ENCODE assay signal across 19 mouse cellular contexts in the genomic region with DNA sequence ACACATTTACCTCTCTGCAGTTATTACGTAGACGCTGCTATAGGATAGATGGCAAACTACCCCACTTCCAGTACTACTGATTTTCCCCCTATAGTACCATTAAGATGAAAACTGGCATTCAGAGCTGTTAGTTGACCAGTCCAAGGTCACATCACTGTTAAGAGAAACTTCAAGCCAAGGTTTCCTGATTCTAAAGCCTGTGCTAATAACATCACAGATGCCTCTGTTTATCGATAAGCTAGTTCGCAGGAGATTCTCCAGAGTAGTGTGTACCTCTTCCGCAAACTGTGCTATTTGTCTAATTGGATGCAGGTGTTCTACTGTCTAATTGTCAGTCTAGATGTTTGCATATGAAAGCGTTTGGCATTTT.
DNase-seq lines count a peak whose midpoint lies in the region; ATAC-seq lines count a peak whose summit lies in the region.
"Had no signal": no experiment of that assay in that cellular context is flagged by ENCODE, and none has a peak within 500 bp of the region (broad histone marks: within the 10 kb centered on the region; RNA-seq: fewer than 3 reads in every experiment).

No protein-coding gene starts in this region.

- no peak overlapping the region for H3K9ac ChIP-seq in forebrain, embryonic 13.5 days
- peak overlapping the region; percentile 57 for H3K9ac ChIP-seq in hindbrain, embryonic 14.5 days
- H3K9ac ChIP-seq in midbrain, embryonic 15.5 days = peak overlapping the region; percentile 38; the same call in 1 of the 2 replicates

- H3K27ac ChIP-seq in embryonic facial prominence, embryonic 10.5 days (replicated peaks) = peak overlapping the region; percentile 81; the same call in 1 of the 2 replicates
- peak overlapping the region; percentile 93 for H3K27ac ChIP-seq in forebrain, embryonic 13.5 days
- H3K27ac ChIP-seq in hindbrain, embryonic 14.5 days = peak overlapping the region; percentile 99
- H3K27ac ChIP-seq in midbrain, embryonic 15.5 days = peak overlapping the region; percentile 94
- H3K27ac ChIP-seq: heart, embryonic 10.5 days had no signal

- no peak overlapping the region for H3K4me3 ChIP-seq in embryonic facial prominence, embryonic 10.5 days
- H3K4me3 ChIP-seq in forebrain, embryonic 13.5 days = no peak overlapping the region
- H3K4me3 ChIP-seq in hindbrain, embryonic 14.5 days (replicated peaks; ENCODE audit: low read length) = no peak overlapping the region
- no peak overlapping the region for H3K4me3 ChIP-seq in midbrain, embryonic 15.5 days
- H3K4me3 ChIP-seq: erythroblast, embryonic 14.5 days; heart, embryonic 10.5 days had no signal

- ATAC-seq in forebrain, embryonic 13.5 days = peak; percentile 14
- no peak for ATAC-seq in hindbrain, embryonic 14.5 days (ENCODE audit: low FRiP score)
- 0 out of 2 replicates have a peak, but pooled peaks have one; percentile 21 for ATAC-seq in midbrain, embryonic 15.5 days (replicated peaks)
- no peak for ATAC-seq in erythroid progenitor cell, adult 5-6 weeks (replicated peaks; ENCODE audit: low FRiP score, poor library complexity, severe bottlenecking)
- ATAC-seq: intestine, embryonic 16.5 days had no signal

- H3K9me3 ChIP-seq in embryonic facial prominence, embryonic 10.5 days = no peaks in the 10 kb centered on the region
- H3K9me3 ChIP-seq in forebrain, embryonic 13.5 days (replicated peaks) = no peaks in the 10 kb centered on the region
- no peaks in the 10 kb centered on the region for H3K9me3 ChIP-seq in hindbrain, embryonic 14.5 days (ENCODE audit: control insufficient read depth, low read length)
- no peaks in the 10 kb centered on the region for H3K9me3 ChIP-seq in midbrain, embryonic 15.5 days
- H3K9me3 ChIP-seq: heart, embryonic 10.5 days had no signal

- H3K36me3 ChIP-seq in embryonic facial prominence, embryonic 10.5 days (replicated peaks) = no peaks in the 10 kb centered on the region
- no peaks in the 10 kb centered on the region for H3K36me3 ChIP-seq in forebrain, embryonic 13.5 days (ENCODE audit: poor library complexity, severe bottlenecking)
- no peaks in the 10 kb centered on the region for H3K36me3 ChIP-seq in hindbrain, embryonic 14.5 days (replicated peaks; ENCODE audit: control insufficient read depth, insufficient read depth)
- no peaks in the 10 kb centered on the region for H3K36me3 ChIP-seq in midbrain, embryonic 15.5 days (replicated peaks)
- H3K36me3 ChIP-seq: G1E; heart, embryonic 10.5 days had no signal

- H3K4me2 ChIP-seq in forebrain, embryonic 13.5 days = 0 out of 2 replicates have a peak overlapping the region, but pooled peaks have one; percentile 33
- peak overlapping the region; percentile 41 for H3K4me2 ChIP-seq in hindbrain, embryonic 14.5 days (replicated peaks)
- H3K4me2 ChIP-seq in midbrain, embryonic 15.5 days = peak overlapping the region; percentile 41

- H3K27me3 ChIP-seq in embryonic facial prominence, embryonic 10.5 days (replicated peaks; ENCODE audit: low read depth, poor library complexity, severe bottlenecking) = no peaks in the 10 kb centered on the region
- no peaks in the 10 kb centered on the region for H3K27me3 ChIP-seq in forebrain, embryonic 13.5 days
- H3K27me3 ChIP-seq in hindbrain, embryonic 14.5 days (ENCODE audit: control insufficient read depth, insufficient read depth, low read length) = no peaks in the 10 kb centered on the region
- no peaks in the 10 kb centered on the region for H3K27me3 ChIP-seq in midbrain, embryonic 15.5 days (replicated peaks)

- peaks cover 7% of the 10 kb centered on the region for H3K4me1 ChIP-seq in embryonic facial prominence, embryonic 10.5 days
- H3K4me1 ChIP-seq in forebrain, embryonic 13.5 days = peaks cover 20% of the 10 kb centered on the region
- H3K4me1 ChIP-seq in hindbrain, embryonic 14.5 days (replicated peaks; ENCODE audit: control insufficient read depth, insufficient read depth, low read length) = peaks cover 19% of the 10 kb centered on the region; the same call in 1 of the 2 replicates
- H3K4me1 ChIP-seq in midbrain, embryonic 15.5 days = peaks cover 30% of the 10 kb centered on the region
- H3K4me1 ChIP-seq: heart, embryonic 10.5 days had no signal

- no peak for DNase-seq in embryonic facial prominence, embryonic 10.5 days (ENCODE audit: low spot score)
- DNase-seq in hindbrain, embryonic 14.5 days (ENCODE audit: low spot score) = peak; percentile 26
- DNase-seq in adrenal gland, adult 8-10 months = no peak
- DNase-seq in urinary bladder, postnatal 36 days (ENCODE audit: low spot score in 2 of 2) = no peak
- DNase-seq in cerebellum, adult 18-20 months = no peak
- DNase-seq: cerebellum, adult 9-10 months; gastrocnemius, postnatal 10 days; kidney, postnatal 14 days; layer of hippocampus, adult 9-11 months; liver; lung, adult 18-20 months; thymus, postnatal 14 days had no signal

- WGBS in embryonic facial prominence, embryonic 10.5 days = 73% methylated on average over 6 of the region's 6 CpGs
- 71% methylated on average over 6 of the region's 6 CpGs for WGBS in forebrain, embryonic 13.5 days
- WGBS in hindbrain, embryonic 14.5 days = 65% methylated on average over 6 of the region's 6 CpGs
- 61% methylated on average over 6 of the region's 6 CpGs for whole genome bisulfite sequencing in midbrain, embryonic 15.5 days

Comparison
In these comparisons a context has a peak if more than half of its experiments do, and no peak if none do; other contexts are left out.
1. ATAC-seq: peak in forebrain, embryonic 13.5 days (single experiment) and midbrain, embryonic 15.5 days (single experiment); none in hindbrain, embryonic 14.5 days (single experiment) and erythroid progenitor cell, adult 5-6 weeks (single experiment).
2. Peak in every context shown above with its lines, with median percentiles within 50 percentile points of each other: H3K27ac ChIP-seq and H3K4me2 ChIP-seq.